Mouse (Mus musculus): ENCODE measurements around the gene Fbxl8. TPM values are rescaled to one million over a fixed set of nuclear protein-coding genes. Genes with fewer than 3 reads are reported as not detected.

Gene Fbxl8
- polyA plus RNA-seq, 1 experiment from 2014 or later = 4.9 TPM

GRCm38 (mm10) chr8:105298351-105299252, 34.2 kb downstream of the Fbxl8 start:
- Histone ChIP-seq H3K36me3 (peaks cover 36% of the 10 kb centered on the region), H3K9ac (peak overlapping the region; percentile 94), H3K9me3 (no peaks in the 10 kb centered on the region), H3K27me3 (no peaks in the 10 kb centered on the region), H3K27ac (0 out of 2 replicates have a peak overlapping the region, but pooled peaks have one; percentile 65), H3K4me1 (peaks cover 33% of the 10 kb centered on the region), H3K4me2 (peak overlapping the region; percentile 91), H3K4me3 (peak overlapping the region; percentile 98)
- ATAC-seq (ENCODE audit: borderline replicate concordance, extremely low read depth, low FRiP score, low TSS enrichment) = no peak
- 47% methylated on average over 18 of the region's 18 CpGs for WGBS

DNA sequence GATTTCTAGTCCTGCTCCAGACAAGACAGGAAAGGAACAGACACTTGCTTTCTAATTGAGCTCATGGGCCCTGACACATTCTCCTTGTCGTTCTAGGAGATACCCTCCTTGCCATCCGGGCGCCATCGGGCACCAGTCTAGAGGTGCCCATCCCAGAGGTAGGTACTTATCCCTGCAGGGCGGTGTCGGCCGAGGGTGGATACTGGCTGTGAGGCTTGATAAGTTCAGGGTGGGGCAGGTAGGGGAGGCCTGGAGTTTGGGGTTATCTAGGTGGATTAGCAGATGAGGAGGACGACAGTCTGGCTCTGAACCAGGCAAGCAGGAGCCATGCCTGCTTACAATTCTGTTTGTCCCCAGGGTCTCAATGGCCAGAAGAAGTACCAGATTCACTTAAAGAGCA, 35.5 kb downstream of the Fbxl8 start:
- Histone ChIP-seq H3K4me3 (no peak overlapping the region), H3K27me3 (no peaks in the 10 kb centered on the region), H3K4me1 (peaks cover 43% of the 10 kb centered on the region), H3K9me3 (no peaks in the 10 kb centered on the region), H3K9ac (no peak overlapping the region), H3K4me2 (no peak overlapping the region), H3K27ac (no peak overlapping the region), H3K36me3 (peaks cover 43% of the 10 kb centered on the region)
- 88% methylated on average over 8 of the region's 8 CpGs for WGBS
- ATAC-seq (ENCODE audit: borderline replicate concordance, extremely low read depth, low FRiP score, low TSS enrichment) = no peak

DNA sequence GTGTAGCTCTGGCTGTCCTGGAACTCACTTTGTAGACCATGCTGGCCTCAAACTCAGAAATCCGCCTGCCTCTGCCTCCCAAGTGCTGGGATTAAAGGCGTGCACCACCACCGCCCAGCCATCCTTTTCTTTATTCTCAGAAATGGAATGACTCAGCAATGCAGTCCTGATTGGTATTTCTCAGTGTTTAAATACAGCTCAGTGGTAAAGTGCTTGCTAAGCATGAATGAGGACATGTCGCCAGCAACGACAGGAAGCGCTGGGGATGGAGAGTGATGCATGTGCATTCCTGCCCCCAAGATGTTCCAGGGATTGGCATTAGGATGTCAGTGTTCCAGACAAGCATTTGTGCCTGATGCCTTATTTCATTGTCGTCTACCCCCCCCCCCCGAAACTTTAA, 38.9 kb downstream of the Fbxl8 start:
- WGBS = 74% methylated on average over 8 of the region's 8 CpGs
- H3K4me3 ChIP-seq = no peak overlapping the region
- no peak overlapping the region for H3K4me2 ChIP-seq
- no peaks in the 10 kb centered on the region for H3K9me3 ChIP-seq
- no peaks in the 10 kb centered on the region for H3K27me3 ChIP-seq
- peaks cover 42% of the 10 kb centered on the region for H3K4me1 ChIP-seq
- ATAC-seq (ENCODE audit: borderline replicate concordance, extremely low read depth, low FRiP score, low TSS enrichment) = no peak
- peaks cover 56% of the 10 kb centered on the region for H3K36me3 ChIP-seq
- no peak overlapping the region for H3K9ac ChIP-seq
- no peak overlapping the region for H3K27ac ChIP-seq

DNA sequence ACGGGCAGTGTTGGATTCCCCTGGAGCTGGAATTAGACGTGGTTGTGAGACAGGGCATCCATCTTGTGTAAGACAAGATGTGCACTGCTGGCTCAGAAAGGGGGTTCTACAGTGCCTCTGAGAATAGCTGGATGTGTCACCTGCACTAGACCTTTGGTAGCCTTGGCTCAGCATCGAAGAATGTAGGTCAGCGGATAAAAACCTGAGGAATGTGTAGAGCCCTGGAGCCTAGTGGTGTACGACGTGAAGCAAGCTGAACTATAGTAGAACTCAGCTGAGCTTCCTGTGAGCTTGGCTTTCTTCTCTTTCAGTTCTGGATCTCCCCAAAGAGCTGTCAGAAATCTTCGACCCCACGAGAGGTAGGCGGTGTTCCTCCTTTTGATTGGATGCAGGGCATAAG, 39.4 kb downstream of the Fbxl8 start:
- no peak overlapping the region for H3K4me3 ChIP-seq
- H3K9ac ChIP-seq = no peak overlapping the region
- H3K27me3 ChIP-seq = no peaks in the 10 kb centered on the region
- no peaks in the 10 kb centered on the region for H3K9me3 ChIP-seq
- peaks cover 61% of the 10 kb centered on the region for H3K36me3 ChIP-seq
- ATAC-seq (ENCODE audit: borderline replicate concordance, extremely low read depth, low FRiP score, low TSS enrichment) = no peak
- peak overlapping the region; percentile 47; the same call in 1 of the 2 replicates for H3K27ac ChIP-seq
- WGBS = 65% methylated on average over 9 of the region's 9 CpGs
- H3K4me2 ChIP-seq = no peak overlapping the region
- peaks cover 37% of the 10 kb centered on the region for H3K4me1 ChIP-seq

GRCm38 (mm10) chr8:105304325-105305210, 40.1 kb downstream of the Fbxl8 start:
- peak; percentile 10; the same call in 1 of the 2 replicates for ATAC-seq (ENCODE audit: borderline replicate concordance, extremely low read depth, low FRiP score, low TSS enrichment)
- no peak overlapping the region for H3K9ac ChIP-seq
- peak overlapping the region; percentile 89 for H3K27ac ChIP-seq
- WGBS = 34% methylated on average over 9 of the region's 9 CpGs
- peaks cover 31% of the 10 kb centered on the region for H3K4me1 ChIP-seq
- H3K9me3 ChIP-seq = no peaks in the 10 kb centered on the region
- no peaks in the 10 kb centered on the region for H3K27me3 ChIP-seq
- H3K4me2 ChIP-seq = no peak overlapping the region
- no peak overlapping the region for H3K4me3 ChIP-seq
- H3K36me3 ChIP-seq = peaks cover 66% of the 10 kb centered on the region

DNA sequence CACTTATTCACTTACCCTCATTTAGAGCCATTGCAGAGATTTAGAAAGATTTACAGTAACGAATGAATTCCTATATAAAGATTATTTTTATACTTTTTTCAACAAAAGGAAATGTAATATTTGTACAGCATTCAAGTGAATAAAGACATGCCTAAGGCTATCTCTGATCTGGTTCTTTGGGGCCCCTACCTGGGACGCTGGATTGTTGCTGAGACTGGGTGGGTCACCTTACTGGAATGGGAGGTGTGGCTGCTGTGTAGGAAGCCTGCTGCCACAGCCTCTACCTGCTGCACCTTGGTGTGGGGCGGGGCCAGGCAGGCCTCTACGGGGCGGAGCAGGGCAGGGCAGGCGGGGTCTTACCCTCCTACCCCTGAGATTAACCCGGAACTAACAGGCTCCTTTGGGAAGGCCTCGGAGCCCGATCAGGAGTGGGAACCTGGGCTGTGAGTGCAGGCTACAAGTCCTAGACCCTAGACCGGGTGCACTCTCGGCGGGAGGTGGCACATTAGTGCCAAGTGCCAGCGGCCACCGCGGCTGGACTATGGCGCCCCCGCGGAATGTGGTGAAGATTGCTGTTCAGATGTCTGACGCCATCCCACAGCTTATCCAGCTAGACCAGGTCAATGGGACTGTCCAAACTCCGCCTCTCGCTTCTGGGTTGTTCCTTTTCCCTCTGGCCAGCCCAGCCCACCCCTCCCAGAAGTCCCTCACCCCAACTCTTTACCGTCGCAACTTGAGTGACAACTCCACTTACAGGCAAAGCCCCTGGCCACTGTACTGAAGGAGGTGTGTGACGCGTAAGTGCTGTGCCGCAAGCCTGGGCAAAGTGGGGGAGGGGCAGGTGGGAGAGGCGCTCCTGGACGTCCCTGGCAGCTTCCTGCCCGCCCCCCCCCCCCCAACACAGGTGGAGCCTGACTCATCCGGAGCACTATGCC, 41.0 kb downstream of the Fbxl8 start, which contains the start of gene Elmo3:
Gene Elmo3, plus strand, starts transcription at position 391 of the 935 bp plus-strand sequence.
- H3K9me3 ChIP-seq = no peaks in the 10 kb centered on the region
- H3K36me3 ChIP-seq = peaks cover 60% of the 10 kb centered on the region
- no peaks in the 10 kb centered on the region for H3K27me3 ChIP-seq
- peak within 1 kb of the TSS; percentile 58 for H3K9ac ChIP-seq
- WGBS = 5% methylated on average over 28 of the region's 30 CpGs
- peak; percentile 81 for ATAC-seq (ENCODE audit: borderline replicate concordance, extremely low read depth, low FRiP score, low TSS enrichment)
- H3K4me3 ChIP-seq = peak within 1 kb of the TSS; percentile 44
- H3K27ac ChIP-seq = peak within 1 kb of the TSS; percentile 89
- peaks cover 27% of the 10 kb centered on the region for H3K4me1 ChIP-seq
- peak within 1 kb of the TSS; percentile 73 for H3K4me2 ChIP-seq

- no peaks in the 10 kb centered on the region for H3K27me3 ChIP-seq
- H3K4me3 ChIP-seq = peak overlapping the region; percentile 44
- peak; percentile 37 for ATAC-seq (ENCODE audit: borderline replicate concordance, extremely low read depth, low FRiP score, low TSS enrichment)
- peaks cover 53% of the 10 kb centered on the region for H3K36me3 ChIP-seq
- peak overlapping the region; percentile 89 for H3K27ac ChIP-seq
- H3K9me3 ChIP-seq = no peaks in the 10 kb centered on the region
- H3K9ac ChIP-seq = peak overlapping the region; percentile 58
- 26% methylated on average over 5 of the region's 5 CpGs for WGBS
- peak overlapping the region; percentile 73 for H3K4me2 ChIP-seq
- peaks cover 27% of the 10 kb centered on the region for H3K4me1 ChIP-seq
Observed at GRCm38 (mm10) chr8:105306146-105306691, 41.8 kb downstream of the Fbxl8 start.

DNA sequence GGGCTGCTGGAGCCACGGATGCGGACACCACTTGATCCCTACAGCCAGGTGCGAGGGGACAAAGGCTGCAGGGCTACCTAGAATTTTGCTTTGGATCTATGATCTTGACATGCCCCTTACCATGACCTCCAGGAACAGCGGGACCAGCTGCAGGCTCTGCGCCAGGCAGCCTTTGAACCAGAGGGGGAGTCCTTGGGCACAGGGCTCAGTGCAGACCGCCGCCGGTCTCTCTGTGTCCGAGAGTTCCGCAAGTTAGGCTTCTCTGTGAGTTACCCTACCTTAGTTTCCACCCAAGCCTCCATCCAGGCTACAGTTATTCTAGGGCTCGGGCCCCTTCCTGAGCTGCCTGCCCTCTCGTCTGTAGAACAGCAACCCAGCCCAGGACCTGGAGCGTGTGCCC, 43.2 kb downstream of the Fbxl8 start:
- Histone ChIP-seq H3K4me2 (no peak overlapping the region), H3K4me1 (peaks cover 27% of the 10 kb centered on the region), H3K36me3 (peaks cover 54% of the 10 kb centered on the region), H3K9me3 (no peaks in the 10 kb centered on the region), H3K27me3 (no peaks in the 10 kb centered on the region), H3K4me3 (no peak overlapping the region), H3K9ac (no peak overlapping the region), H3K27ac (no peak overlapping the region)
- ATAC-seq (ENCODE audit: borderline replicate concordance, extremely low read depth, low FRiP score, low TSS enrichment) = no peak
- WGBS = 95% methylated on average over 13 of the region's 13 CpGs

DNA sequence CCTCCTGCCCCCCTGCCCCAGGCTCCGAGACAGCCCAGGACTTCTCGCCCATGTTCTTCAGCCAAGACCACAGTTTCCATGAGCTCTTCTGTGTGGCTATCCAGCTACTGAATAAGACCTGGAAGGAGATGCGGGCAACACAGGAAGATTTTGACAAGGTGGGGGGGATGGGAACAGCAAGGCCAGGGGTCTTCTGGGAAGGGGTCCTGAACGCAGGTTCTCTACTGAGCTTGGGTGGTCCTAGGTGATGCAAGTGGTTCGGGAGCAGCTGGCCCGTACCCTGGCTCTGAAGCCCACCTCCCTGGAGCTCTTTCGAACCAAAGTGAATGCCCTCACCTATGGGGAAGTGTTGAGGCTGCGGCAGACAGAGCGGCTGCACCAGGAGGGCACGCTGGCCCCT, 44.0 kb downstream of the Fbxl8 start:
- Histone ChIP-seq H3K27ac (no peak overlapping the region), H3K4me2 (no peak overlapping the region), H3K4me1 (peaks cover 27% of the 10 kb centered on the region), H3K4me3 (no peak overlapping the region), H3K27me3 (no peaks in the 10 kb centered on the region), H3K36me3 (peaks cover 56% of the 10 kb centered on the region), H3K9ac (no peak overlapping the region), H3K9me3 (no peaks in the 10 kb centered on the region)
- WGBS = 90% methylated on average over 10 of the region's 10 CpGs
- no peak for ATAC-seq (ENCODE audit: borderline replicate concordance, extremely low read depth, low FRiP score, low TSS enrichment)

DNA sequence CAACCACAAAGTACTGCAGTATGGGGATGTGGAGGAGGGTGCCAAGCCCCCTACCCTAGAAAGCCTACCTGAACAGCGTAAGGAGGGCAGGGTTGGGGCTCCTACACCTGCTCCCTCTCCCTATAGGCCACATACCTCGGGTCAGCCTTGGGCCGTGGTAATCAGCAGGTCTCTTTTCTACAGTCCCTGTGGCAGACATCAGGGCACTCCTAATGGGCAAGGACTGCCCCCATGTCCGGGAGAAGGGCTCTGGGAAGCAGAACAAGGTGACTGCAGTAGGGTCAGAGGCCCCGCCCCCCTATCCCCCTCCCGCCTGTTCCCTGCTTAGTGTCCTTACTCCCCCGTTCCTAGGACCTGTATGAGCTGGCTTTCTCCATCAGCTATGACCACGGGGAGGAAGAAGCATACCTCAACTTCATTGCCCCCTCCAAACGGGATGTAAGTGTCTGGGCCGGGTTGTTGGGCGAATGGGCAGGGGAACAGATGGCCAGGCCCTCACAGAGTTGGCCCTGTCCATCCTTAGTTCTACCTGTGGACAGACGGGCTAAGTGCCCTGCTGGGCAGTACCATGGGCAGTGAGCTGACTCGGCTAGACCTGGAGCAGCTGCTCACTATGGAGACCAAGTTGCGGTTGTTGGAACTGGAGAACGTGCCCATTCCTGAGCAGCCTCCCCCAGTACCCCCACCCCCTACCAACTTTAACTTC, 44.8 kb downstream of the Fbxl8 start:
- Histone ChIP-seq H3K4me2 (no peak overlapping the region), H3K9ac (no peak overlapping the region), H3K36me3 (peaks cover 60% of the 10 kb centered on the region), H3K27ac (no peak overlapping the region), H3K4me3 (no peak overlapping the region), H3K9me3 (no peaks in the 10 kb centered on the region), H3K4me1 (peaks cover 22% of the 10 kb centered on the region), H3K27me3 (no peaks in the 10 kb centered on the region)
- ATAC-seq (ENCODE audit: borderline replicate concordance, extremely low read depth, low FRiP score, low TSS enrichment) = no peak
- 75% methylated on average over 15 of the region's 15 CpGs for WGBS

Data from lung, embryonic 15.5 days (tissue).